Mouse (Mus musculus) heart, embryonic 10.5 days (tissue): ENCODE results near the gene Ebpl. TPM values are rescaled to one million over a fixed set of nuclear protein-coding genes. Genes with fewer than 3 reads are reported as not detected.
"Not testable (repeated sequence)": the region's sequence is repeated elsewhere in the genome, so short reads cannot be mapped to it uniquely, and the experiment has no call there.

Experiments
- DNase-seq: peaks from one replicate; pipeline ENCODE4 v3.0.0-alpha.2; 2017; ENCODE audit warnings: low spot score
- H3K27ac ChIP-seq: fragments of 300-500 bp; sonication (generic); 2 replicates; pipeline ENCODE4 v1.5.1; 2016; ENCODE audit warnings: mild to moderate bottlenecking
- H3K27me3 ChIP-seq: fragments of 300-500 bp; sonication (generic); 2 replicates; pipeline ENCODE4 v1.6.1; 2016; ENCODE audit warnings: mild to moderate bottlenecking; ENCODE audit not compliant: poor library complexity, insufficient read depth, severe bottlenecking
- H3K36me3 ChIP-seq: fragments of 300-500 bp; sonication (generic); 2 replicates; pipeline ENCODE4 v1.6.1; 2016; ENCODE audit warnings: mild to moderate bottlenecking, moderate library complexity
- H3K4me1 ChIP-seq: fragments of 300-500 bp; sonication (generic); 2 replicates; pipeline ENCODE4 v1.6.1; 2016; ENCODE audit warnings: mild to moderate bottlenecking
- H3K4me3 ChIP-seq: fragments of 300-500 bp; sonication (generic); 2 replicates; pipeline ENCODE4 v1.5.1; 2016; ENCODE audit warnings: mild to moderate bottlenecking, moderate library complexity
- H3K9me3 ChIP-seq: fragments of 300-500 bp; sonication (generic); 2 replicates; pipeline ENCODE4 v1.6.1; 2016; ENCODE audit warnings: mild to moderate bottlenecking, moderate library complexity
- WGBS: fragments of 180-500 bp; shearing (Covaris S2); methylation state at CpG from one replicate; pipeline ENCODE4 v1.1.7; 2016; 5-methylcytosine and 5-hydroxymethylcytosine counted together
- polyA plus RNA-seq: library from polyadenylated mRNA; unstranded; fragments of >200 nt; fragmentation: Nextera tagmentation; extraction: Ambion mirVana; gene quantifications from 2 replicates; pipeline ENCODE4 v1.2.1, GENCODE M21; 2016

The Ebpl gene
- polyA plus RNA-seq, 1 experiment from 2014 or later = 8.8 TPM

- DNase-seq = no peak
- Histone ChIP-seq H3K27ac (no peak overlapping the region; the same call in 1 of the 2 replicates), H3K36me3 (no peaks in the 10 kb centered on the region; the same call in 1 of the 2 replicates), H3K4me3 (no peak overlapping the region), H3K4me1 (peaks cover 15% of the 10 kb centered on the region), H3K9me3 (no peaks in the 10 kb centered on the region), H3K27me3 (no peaks in the 10 kb centered on the region)
- WGBS = 61% methylated on average over 10 of the region's 10 CpGs
Measured at GRCm38 (mm10) chr14:61354251-61355235, 5.7 kb downstream of the Ebpl start.

GRCm38 (mm10) chr14:61350808-61351207, 9.4 kb downstream of the Ebpl start:
- Histone ChIP-seq H3K4me1 (peaks cover 23% of the 10 kb centered on the region), H3K27ac (no peak overlapping the region), H3K4me3 (no peak overlapping the region), H3K27me3 (no peaks in the 10 kb centered on the region), H3K36me3 (no peaks in the 10 kb centered on the region; the same call in 1 of the 2 replicates), H3K9me3 (no peaks in the 10 kb centered on the region)
- 40% methylated on average over 6 of the region's 6 CpGs for WGBS
- no peak for DNase-seq

- H3K4me3 ChIP-seq = no peak overlapping the region
- DNase-seq = no peak
Measured at GRCm38 (mm10) chr14:61349876-61350275, 10.4 kb downstream of the Ebpl start.

GRCm38 (mm10) chr14:61346827-61347698, 13.2 kb downstream of the Ebpl start:
- Histone ChIP-seq H3K4me3 (no peak overlapping the region), H3K4me1 (peaks cover 19% of the 10 kb centered on the region), H3K9me3 (no peaks in the 10 kb centered on the region), H3K27ac (no peak overlapping the region), H3K36me3 (no peaks in the 10 kb centered on the region), H3K27me3 (no peaks in the 10 kb centered on the region)
- WGBS = 82% methylated on average over 10 of the region's 10 CpGs
- no peak for DNase-seq

More at GRCm38 (mm10) chr14:61349876-61350275, 10.4 kb downstream of the Ebpl start:
- 89% methylated on average over 4 of the region's 4 CpGs for whole genome bisulfite sequencing
- peaks cover 23% of the 10 kb centered on the region for H3K4me1 ChIP-seq
- H3K36me3 ChIP-seq = no peaks in the 10 kb centered on the region
- H3K27me3 ChIP-seq = no peaks in the 10 kb centered on the region
- no peak overlapping the region for H3K27ac ChIP-seq
- no peaks in the 10 kb centered on the region for H3K9me3 ChIP-seq

- WGBS = 61% methylated on average over 5 of the region's 5 CpGs
Measured at GRCm38 (mm10) chr14:61344590-61344989, 15.6 kb downstream of the Ebpl start.

GRCm38 (mm10) chr14:61339381-61339780, 20.9 kb downstream of the Ebpl start:
- no peak for DNase-seq
- Histone ChIP-seq H3K4me3 (no peak overlapping the region), H3K4me1 (0 out of 2 replicates have a peak, but pooled peaks cover 5% of the 10 kb centered on the region), H3K27me3 (no peaks in the 10 kb centered on the region), H3K9me3 (no peaks in the 10 kb centered on the region), H3K27ac (no peak overlapping the region), H3K36me3 (no peaks in the 10 kb centered on the region)
- WGBS = 76% methylated on average over 4 of the region's 4 CpGs

More at GRCm38 (mm10) chr14:61344590-61344989, 15.6 kb downstream of the Ebpl start:
- peak; percentile 68 for DNase-seq
- Histone ChIP-seq H3K4me3 (no peak overlapping the region), H3K27ac (no peak overlapping the region), H3K36me3 (no peaks in the 10 kb centered on the region), H3K4me1 (peaks cover 18% of the 10 kb centered on the region; the same call in 1 of the 2 replicates), H3K9me3 (no peaks in the 10 kb centered on the region), H3K27me3 (no peaks in the 10 kb centered on the region)

- no peaks in the 10 kb centered on the region for H3K9me3 ChIP-seq
- WGBS = 20% methylated on average over 13 of the region's 13 CpGs
- H3K4me3 ChIP-seq = peak overlapping the region; percentile 32
- DNase-seq = peak; percentile 90
- H3K36me3 ChIP-seq = no peaks in the 10 kb centered on the region
- peak overlapping the region; percentile 79 for H3K27ac ChIP-seq
- no peaks in the 10 kb centered on the region for H3K27me3 ChIP-seq
- peaks cover 24% of the 10 kb centered on the region for H3K4me1 ChIP-seq
Measured at GRCm38 (mm10) chr14:61330996-61331561, 29.2 kb downstream of the Ebpl start.

- Histone ChIP-seq H3K9me3 (no peaks in the 10 kb centered on the region), H3K27ac (0 out of 2 replicates have a peak overlapping the region, but pooled peaks have one; percentile 9), H3K36me3 (no peaks in the 10 kb centered on the region), H3K4me3 (no peak overlapping the region), H3K27me3 (no peaks in the 10 kb centered on the region), H3K4me1 (peaks cover 24% of the 10 kb centered on the region)
- no peak for DNase-seq
- WGBS = 83% methylated on average over 11 of the region's 11 CpGs
Measured at GRCm38 (mm10) chr14:61330591-61330990, 29.6 kb downstream of the Ebpl start.

- peaks cover 24% of the 10 kb centered on the region for H3K4me1 ChIP-seq
- no peaks in the 10 kb centered on the region for H3K9me3 ChIP-seq
- H3K27me3 ChIP-seq = no peaks in the 10 kb centered on the region
- no peaks in the 10 kb centered on the region for H3K36me3 ChIP-seq
- H3K4me3 ChIP-seq = peak overlapping the region; percentile 49
- H3K27ac ChIP-seq = no peak overlapping the region
- DNase-seq = peak; percentile 83
- 36% methylated on average over 19 of the region's 19 CpGs for WGBS
Measured at GRCm38 (mm10) chr14:61327618-61328450, 32.4 kb downstream of the Ebpl start.

- H3K4me3 ChIP-seq, DNase-seq, H3K27me3 ChIP-seq, H3K27ac ChIP-seq, H3K36me3 ChIP-seq, H3K9me3 ChIP-seq: not testable (repeated sequence)
- peaks cover 24% of the 10 kb centered on the region for H3K4me1 ChIP-seq
- WGBS = 25% methylated on average over 6 of the region's 6 CpGs
Measured at GRCm38 (mm10) chr14:61327007-61327406, 33.2 kb downstream of the Ebpl start.

- Histone ChIP-seq H3K4me1 (peaks cover 9% of the 10 kb centered on the region; the same call in 1 of the 2 replicates), H3K27ac (no peak overlapping the region), H3K9me3 (0 out of 2 replicates have a peak, but pooled peaks cover 3% of the 10 kb centered on the region), H3K4me3 (no peak overlapping the region), H3K36me3 (no peaks in the 10 kb centered on the region), H3K27me3 (no peaks in the 10 kb centered on the region)
- no peak for DNase-seq
- WGBS = 76% methylated on average over 1 of the region's 1 CpGs
Measured at GRCm38 (mm10) chr14:61322740-61323139, 37.5 kb downstream of the Ebpl start.
